Mouse (Mus musculus) left cerebral cortex, postnatal 25 days (tissue): ENCODE results near the gene Armc7. TPM values are rescaled to one million over a fixed set of nuclear protein-coding genes. Genes with fewer than 3 reads are reported as not detected.
"Not testable (repeated sequence)": the region's sequence is repeated elsewhere in the genome, so short reads cannot be mapped to it uniquely, and the experiment has no call there.

ENCODE experiments used
- DNase-seq, 2 experiments: peaks; one replicate each; pipeline ENCODE4 v3.0.0; 2022; ENCODE audit warnings: low spot score in 2 of 2, mixed read lengths in 1 of 2
- intact Hi-C: fragments of 180-260 bp; cut with DNase I; formaldehyde crosslinking; loops from one replicate; pipeline ENCODE4 v1.15.1; 2025
- microRNA-seq, 2 experiments: library from miRNA; unstranded; fragments of <30 nt; microRNA quantifications; one replicate each; pipeline ENCODE4 v1.2.0; 2022
- total RNA-seq, 2 experiments: library from RNA; stranded (reverse); gene quantifications; 2 replicates each; pipeline ENCODE4 v1.2.3; 2021

The Armc7 gene
- total RNA-seq, 2 experiments from 2014 or later: 12.5 to 12.8 TPM

DNA sequence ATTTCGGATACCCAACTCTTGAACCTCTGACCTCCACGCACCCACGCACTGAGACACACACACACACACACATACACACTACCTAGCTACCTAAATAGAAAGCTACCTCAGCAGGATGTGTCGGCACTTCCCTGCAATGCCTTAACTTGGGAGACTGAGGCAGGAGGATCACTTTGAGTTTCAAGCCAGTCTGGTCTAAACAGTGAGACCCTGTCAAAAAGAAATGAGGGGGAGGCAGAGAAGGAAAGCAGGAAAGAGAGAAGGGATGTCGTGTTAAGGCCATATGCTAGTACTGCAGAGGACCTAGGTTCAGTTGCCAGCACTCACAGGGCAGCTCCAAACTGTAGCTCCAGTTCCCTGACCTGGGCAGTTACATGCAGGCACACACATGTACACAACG lies 39.6 kb downstream of the Armc7 start:
- DNase-seq: no peak
- intact Hi-C loops: no loop called here

DNA sequence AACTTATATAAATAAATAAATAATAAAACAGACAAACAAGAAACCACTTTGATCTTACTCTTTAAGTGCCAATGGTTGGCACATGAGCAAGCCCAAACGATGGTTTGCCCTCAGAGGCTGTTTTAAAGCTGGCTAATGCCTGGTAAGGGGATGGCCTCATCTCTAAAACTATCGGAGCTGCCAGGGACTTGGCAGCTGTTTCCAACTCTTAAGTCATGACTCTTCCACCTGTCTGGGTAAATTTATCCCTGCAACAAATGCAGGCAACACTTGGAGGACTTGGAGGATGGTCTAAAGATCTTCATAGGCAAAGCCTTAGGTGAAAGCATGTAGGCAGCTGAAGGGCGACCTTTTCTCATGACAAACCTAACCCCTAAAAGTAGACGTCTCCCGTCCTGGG lies 41.5 kb downstream of the Armc7 start:
- DNase-seq: no peak
- intact Hi-C loops: no loop called here

DNA sequence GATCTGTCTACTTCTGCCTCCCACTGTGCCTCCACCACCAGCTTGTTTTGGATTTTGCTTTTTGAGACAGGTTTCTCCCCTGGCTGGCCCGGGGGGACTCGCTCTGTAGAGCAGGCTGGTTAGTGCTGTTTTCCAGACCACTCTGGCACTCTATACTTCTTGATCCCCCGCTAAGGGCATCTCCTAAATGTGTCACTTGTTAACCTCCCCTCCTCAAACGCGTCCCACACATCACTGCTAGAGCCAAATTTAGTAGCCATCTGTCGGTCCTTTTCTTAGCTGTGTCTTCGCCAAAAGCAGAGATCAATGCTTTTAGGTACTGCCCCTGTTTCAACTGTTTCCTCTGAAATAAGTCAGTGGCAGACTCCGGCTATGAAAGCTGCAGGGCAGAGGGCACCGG lies 43.2 kb downstream of the Armc7 start:
- DNase-seq: peak; percentile 26 to 73
- intact Hi-C loops: no loop called here

DNA sequence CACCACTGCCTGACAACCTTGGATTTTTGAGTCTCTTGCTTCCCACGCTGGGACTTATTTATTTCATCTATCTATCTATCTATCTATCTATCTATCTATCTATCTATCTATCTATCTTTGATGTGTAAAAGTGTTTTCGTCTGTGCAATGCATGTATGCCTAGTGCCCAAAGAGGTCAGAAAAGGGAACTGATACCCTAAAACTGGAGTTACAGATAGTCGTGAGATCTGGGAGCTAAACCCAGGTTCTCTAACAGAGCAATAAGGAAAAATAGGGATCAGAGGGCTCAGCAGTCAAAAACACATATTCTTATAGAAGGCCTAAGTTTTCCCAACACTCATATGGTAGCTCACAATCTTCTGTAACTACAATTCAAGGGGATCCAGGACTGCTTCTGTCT lies 44.1 kb downstream of the Armc7 start:
- no peak for DNase-seq
- intact Hi-C loops: no loop called here

DNA sequence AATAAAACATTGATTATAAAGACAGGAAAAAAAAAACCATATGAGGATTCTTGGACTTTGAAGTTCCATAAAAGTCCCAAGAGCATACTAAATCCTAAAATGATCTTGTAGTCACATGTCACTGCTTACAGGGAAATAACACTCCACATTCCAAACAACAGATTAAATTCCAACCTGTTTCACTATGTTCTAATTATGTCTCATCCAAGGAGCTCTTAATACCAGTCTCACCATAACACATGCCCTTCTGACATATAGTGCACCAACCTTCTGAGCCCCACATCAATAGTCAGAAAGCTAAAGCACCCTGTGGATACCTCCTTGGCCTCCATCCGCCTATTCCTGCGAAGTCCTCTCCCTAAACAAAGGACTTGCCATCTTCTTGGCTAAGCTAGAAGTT lies 44.8 kb downstream of the Armc7 start:
- DNase-seq: no peak
- intact Hi-C loops: no loop called here

DNA sequence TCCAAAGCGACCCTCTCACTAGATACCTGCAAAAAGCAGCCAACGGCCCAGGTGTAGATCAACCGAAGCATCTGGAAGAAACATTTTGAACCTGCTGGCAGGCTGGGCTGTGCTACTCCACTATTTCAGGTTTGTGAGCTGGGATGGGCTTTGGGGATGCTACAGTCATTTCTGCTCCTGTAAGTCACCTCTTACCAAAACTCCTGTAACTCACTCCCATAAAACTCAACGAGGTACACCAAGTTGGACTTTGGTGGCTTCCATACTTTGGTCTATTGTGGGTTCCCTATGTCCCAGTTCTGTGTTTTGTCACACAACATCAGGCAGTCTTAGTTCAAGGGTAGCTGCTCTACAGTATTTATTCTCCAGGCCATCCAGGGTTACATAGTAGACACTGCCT lies 45.6 kb downstream of the Armc7 start:
- DNase-seq: no peak

DNA sequence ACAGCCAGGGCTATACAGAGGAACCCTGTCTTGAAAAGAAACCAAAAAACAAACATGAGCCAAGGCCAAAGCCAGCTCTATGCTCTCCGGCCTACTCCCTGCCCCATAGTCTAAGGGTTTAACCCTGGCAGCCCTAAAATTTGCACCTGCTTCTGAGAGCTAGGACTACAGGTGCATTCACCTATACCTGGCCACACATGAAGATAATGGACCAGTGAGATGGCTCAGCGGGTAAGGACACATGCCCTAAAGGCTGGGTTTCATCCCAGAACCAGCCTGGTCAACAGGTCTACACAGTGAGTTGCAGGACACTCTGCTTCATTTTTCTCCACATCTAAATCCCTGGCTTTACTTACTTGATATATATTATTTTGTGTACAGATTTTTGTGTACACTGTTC lies 46.8 kb downstream of the Armc7 start:
- intact Hi-C loops: no loop called here
- no peak for DNase-seq

More for the DNA sequence above, 45.6 kb downstream of the Armc7 start:
- intact Hi-C loops: no loop called here

DNA sequence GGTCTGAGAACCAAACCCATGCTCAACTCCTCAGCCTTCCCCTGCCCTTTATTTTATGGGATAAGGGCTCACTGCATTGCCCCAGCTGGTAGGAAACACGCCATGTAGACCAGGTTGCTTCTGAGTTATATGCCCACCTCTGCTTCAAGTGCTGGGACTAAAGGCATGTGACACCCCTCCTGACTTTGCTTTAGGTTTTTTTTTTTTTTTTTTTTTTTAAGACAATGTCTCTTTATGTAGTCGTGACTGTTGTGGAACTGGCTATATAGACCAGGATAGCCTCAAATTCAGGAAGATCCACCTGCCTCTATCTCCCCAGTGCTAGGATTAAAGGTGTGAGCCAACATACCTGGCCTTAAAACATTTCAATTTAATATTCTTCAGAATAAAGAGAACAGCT lies 47.2 kb downstream of the Armc7 start:
- intact Hi-C loops: no loop called here

DNA sequence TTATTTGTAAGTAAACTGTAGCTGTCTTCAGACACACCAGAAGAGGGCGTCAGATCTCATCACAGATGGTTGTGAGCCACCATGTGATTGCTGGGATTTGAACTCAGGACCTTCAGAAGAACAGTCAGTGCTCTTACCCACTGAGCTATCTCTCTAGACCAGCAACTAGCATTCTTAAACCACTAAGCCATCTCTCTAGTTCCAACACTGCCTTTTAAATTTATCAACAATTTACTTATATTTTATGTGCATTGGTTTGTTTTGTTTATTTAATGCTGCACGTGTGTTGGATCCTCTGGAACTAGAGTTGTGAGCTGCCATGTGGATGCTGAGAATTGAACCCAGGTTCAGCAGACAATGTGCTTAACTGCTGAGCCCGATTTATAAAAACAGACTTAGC lies 51.0 kb downstream of the Armc7 start:
- intact Hi-C loops, DNase-seq: not testable (repeated sequence)

More for the DNA sequence above, 47.2 kb downstream of the Armc7 start:
- no peak for DNase-seq

DNA sequence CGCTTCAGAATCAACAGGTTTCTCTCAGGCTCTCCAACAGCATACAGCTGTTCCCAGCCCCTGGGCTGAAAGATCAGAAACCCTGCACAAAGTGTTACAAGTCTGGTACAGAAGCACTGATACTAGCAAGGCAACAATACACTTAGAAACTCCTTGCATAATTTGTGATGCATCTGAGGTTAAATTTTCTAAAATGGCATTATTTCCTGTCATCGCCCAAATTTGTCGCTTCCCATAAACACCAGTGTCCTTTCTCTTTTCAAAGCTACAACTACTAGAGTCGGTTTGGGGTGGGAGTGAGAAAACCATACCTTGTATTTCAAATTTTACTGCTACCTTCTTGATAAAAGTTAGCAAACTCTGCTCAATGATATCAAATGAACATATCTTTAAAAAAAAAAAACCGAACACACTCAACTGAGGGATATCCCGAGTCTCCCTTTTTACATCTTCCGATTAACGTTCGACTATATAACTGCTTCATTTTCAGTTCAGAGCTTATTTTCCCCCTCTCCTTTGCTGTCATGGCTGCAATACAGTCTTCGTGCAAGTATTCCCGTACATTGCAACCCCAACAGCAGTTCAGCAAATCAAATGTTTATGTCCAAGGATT lies 59.4 kb downstream of the Armc7 start:
- intact Hi-C loops: loop anchor here (5.0 kb wide), 1 partner anchor 43 kb away; the partner anchor contains the start of gene Nt5c

DNA sequence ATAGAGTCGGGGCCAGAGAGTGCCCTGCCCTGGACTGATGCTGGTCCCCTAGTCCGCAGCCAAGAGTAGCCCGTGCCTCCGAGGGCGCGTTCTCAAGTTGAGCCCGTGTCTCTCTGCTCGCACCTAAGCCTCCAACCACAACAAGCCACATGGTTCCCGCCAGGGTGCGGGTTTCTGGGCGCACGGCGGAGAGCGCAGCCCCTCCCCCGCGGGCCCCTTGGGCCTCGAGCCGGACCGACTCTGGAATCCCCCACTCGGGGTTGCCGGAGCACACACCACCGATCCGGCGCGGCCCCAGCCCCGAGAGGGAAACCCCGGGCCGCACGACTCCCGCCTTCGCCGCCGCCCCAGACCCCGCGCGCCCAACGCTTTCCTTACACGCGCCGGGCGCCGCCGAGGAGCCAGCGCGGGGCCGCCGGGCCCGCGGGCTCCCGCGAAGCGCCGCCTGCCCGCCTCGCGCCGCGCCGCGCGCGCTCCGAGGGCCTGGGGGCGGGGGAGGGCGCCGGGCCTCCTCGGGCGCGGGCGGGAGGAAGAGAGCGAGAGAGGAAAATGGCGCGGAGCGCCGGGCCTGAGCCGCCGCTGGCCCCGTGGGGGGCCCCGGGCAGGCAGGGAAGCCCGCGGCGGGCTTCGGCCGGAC lies 60.1 kb downstream of the Armc7 start:
- intact Hi-C loops: loop anchor here (5.0 kb wide), 1 partner anchor 43 kb away; the partner anchor contains the start of gene Nt5c
- peak; percentile 45 to 63 for DNase-seq

More for the DNA sequence above, 59.4 kb downstream of the Armc7 start:
- no peak for DNase-seq

DNA sequence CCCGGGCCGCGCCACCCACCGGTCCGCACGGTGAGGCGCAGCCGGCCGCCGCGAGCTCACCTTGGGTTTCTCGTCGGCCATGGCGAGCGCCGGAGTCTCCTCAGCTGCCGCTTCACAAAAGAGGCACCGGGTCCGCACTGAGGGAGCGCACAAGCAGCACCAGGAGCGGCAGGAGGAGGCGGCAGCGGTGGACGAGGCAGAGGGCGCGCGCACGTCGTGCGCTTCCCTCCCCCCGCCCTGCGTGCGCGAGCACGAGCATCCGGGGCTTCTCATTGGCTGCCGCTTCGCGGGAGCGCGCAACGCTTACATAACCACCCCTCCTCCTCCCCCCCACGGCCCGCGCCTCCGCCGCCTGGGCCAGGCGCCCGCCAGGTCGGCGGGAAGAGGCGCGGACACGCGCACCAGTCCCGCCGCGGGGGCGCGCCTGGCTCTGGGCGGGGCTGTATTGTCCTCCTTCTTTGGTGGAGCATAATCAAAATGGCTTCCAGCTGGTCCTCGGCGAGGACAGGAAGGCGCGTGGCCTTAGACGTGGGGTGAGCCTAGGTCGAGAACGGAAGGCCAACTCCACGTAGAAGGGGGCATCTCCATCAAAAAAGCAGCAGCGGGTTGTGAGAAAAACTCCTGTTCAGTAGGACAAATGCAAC lies 60.7 kb downstream of the Armc7 start, which contains the start of gene Sumo2:
Gene Sumo2, minus strand, starts transcription at position 239 of the 644 bp plus-strand sequence.
- DNase-seq: peak; percentile 97 to 98
- intact Hi-C loops: loop anchor here (5.0 kb wide), 1 partner anchor 44 kb away; the partner anchor contains the start of gene Nt5c

DNA sequence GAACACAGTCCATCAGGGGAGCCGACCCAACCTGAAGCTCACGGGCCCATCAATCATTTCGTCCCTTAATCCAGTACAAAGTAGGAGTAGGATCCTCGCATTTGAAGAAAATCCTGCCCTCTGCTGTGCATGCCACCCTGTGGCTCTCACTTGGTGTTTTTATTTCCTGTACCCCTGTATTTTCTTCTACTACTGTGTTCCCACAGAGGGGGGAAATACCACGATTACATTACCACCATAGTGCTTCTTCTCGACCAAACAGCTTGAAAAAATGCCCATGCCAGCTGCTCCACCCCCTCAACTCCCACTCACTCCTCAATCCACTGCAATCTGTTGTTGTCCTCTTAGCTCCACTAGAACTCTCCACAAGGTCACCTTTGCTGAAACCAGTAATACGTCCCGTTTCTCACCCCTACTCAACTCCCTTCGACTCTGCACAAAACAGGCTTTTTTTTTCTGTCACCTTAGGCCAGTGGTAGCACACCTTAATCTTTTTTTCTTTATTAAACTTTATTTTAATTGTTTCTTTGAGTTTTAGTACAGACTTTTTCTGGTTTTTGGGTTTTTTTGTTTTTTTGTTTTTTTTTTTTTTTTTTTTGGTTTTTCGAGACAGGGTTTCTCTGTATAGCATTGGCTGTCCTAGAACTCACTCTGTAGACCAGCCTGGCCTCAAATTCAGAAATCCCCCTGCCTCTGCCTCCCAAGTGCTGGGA lies 61.5 kb downstream of the Armc7 start:
- DNase-seq: peak; percentile 42 to 74
- intact Hi-C loops: loop anchor here (5.0 kb wide), 1 partner anchor 45 kb away; the partner anchor contains the start of gene Nt5c

DNA sequence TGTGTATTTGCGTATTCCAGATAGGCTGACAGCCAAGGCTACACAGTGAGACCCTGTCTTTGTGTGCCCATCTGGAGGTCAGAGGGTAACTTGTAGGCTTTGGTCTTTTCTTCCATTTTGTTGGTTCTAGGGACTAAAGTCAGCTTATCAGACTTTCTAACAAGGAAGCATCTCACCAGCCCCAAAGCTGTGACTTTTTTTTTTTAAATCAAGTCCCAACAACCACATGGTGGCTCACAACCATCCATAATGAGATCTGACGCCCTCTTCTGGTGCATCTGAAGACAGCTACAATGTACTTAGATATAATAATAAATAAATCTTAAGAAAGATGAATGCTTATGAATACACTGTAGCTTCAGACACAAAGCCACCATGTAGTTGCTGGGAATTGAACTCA lies 62.6 kb downstream of the Armc7 start:
- DNase-seq: no peak
- intact Hi-C loops: loop anchor here (5.0 kb wide), 1 partner anchor 46 kb away; the partner anchor contains the start of gene Nt5c

Small RNA genes within 50 kb of the gene (microRNA-seq; reads per million reads assigned to microRNA genes)
- gene Mir3968: 0 reads per million in 2 experiments

Other genes with a start within 250 kb of the Armc7 start
- gene Grin2c, start 208.4 kb upstream of the Armc7 start, total RNA-seq: 10 to 100 TPM; 41.0 to 42.0 TPM
- gene Fdxr, start 198.6 kb upstream of the Armc7 start, total RNA-seq: 10 to 100 TPM; 14.5 to 17.4 TPM
- 10 to 100 TPM in 1 of 2 experiments, 1 to 10 TPM in 1; 9.5 to 10.8 TPM for gene Fads6, start 178.0 kb upstream of the Armc7 start, total RNA-seq
- under 1 TPM; 0.62 to 0.96 TPM for gene Otop2, start 168.5 kb upstream of the Armc7 start, total RNA-seq
- under 1 TPM; 0.18 to 0.28 TPM for gene Ush1g, start 153.6 kb upstream of the Armc7 start, total RNA-seq
- gene Otop3, start 140.9 kb upstream of the Armc7 start, total RNA-seq: under 1 TPM in 1 of 2 experiments, not detected in 1; 0.14 TPM
- 100 to 1,000 TPM; 108 to 111 TPM for gene Hid1, start 107.9 kb upstream of the Armc7 start, total RNA-seq
- 10 to 100 TPM; 19.8 to 20.9 TPM for gene Cdr2l, start 93.8 kb upstream of the Armc7 start, total RNA-seq
- 100 to 1,000 TPM; 107 to 109 TPM for gene Mrpl58, start 71.9 kb upstream of the Armc7 start, total RNA-seq
- gene Atp5h, start 55.7 kb upstream of the Armc7 start, total RNA-seq: 100 to 1,000 TPM; 447 to 455 TPM
- 10 to 100 TPM; 70.9 to 72.5 TPM for gene Kctd2, start 55.5 kb upstream of the Armc7 start, total RNA-seq
- gene Trim80, start 35.1 kb upstream of the Armc7 start, total RNA-seq: not detected
- not detected for gene Slc16a5, start 13.2 kb upstream of the Armc7 start, total RNA-seq
- gene Nt5c, start 16.2 kb downstream of the Armc7 start, total RNA-seq: 10 to 100 TPM; 60.1 to 66.5 TPM
- 100 to 1,000 TPM; 165 to 168 TPM for gene Jpt1, start 38.7 kb downstream of the Armc7 start, total RNA-seq
- 100 to 1,000 TPM; 298 to 313 TPM for gene Sumo2, start 60.6 kb downstream of the Armc7 start, total RNA-seq
- 10 to 100 TPM; 45.7 to 49.1 TPM for gene Nup85, start 88.8 kb downstream of the Armc7 start, total RNA-seq
- gene Mrps7, start 128.3 kb downstream of the Armc7 start, total RNA-seq: 10 to 100 TPM; 52.2 to 56.2 TPM
- 10 to 100 TPM; 76.5 to 88.6 TPM for gene Gga3, start 128.4 kb downstream of the Armc7 start, total RNA-seq
- gene Mif4gd, start 137.3 kb downstream of the Armc7 start, total RNA-seq: 10 to 100 TPM; 17.6 to 19.4 TPM
- gene Slc25a19, start 152.6 kb downstream of the Armc7 start, total RNA-seq: 10 to 100 TPM; 54.3 to 59.3 TPM
- 100 to 1,000 TPM; 204 TPM for gene Grb2, start 232.9 kb downstream of the Armc7 start, total RNA-seq